Mouse (Mus musculus): ENCODE results near the gene Rhou.
"Not testable (repeated sequence)": the region's sequence is repeated elsewhere in the genome, so short reads cannot be mapped to it uniquely, and the experiment has no call there.

Gene Rhou

DNA sequence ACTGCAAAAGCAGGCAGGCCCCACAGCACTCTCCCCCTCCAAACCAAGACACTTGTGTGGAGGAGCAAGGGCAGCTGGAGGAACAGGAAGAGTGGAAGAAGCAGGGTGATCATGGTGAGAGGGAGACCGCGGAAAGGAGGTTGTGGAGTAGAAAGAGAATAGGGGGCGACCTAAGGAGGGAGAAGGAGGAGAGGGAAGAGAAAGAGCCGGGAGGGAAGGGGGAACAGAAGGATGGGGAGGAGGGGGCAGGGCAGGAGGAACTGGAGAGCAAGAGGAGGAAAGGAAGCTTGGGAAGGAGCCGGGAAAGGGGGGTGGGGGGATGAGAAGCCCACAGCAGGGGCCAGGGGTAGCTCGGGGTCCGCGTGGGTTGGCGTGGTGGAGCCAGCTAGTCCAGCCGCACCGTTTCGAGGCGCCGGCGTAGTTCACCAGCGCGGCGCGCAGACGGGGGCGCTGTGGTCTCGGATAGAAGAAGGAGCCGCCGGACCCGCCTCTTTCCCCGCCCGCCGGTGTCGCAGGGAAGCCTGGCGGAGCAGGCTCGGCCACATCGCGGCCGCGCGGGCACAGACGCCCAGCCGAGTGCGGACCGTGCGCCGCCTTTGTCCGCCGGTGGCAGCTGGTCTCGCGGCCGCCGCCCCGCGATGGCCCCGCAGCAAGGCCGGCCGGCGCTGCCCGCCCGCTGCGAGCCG is at the start of gene Rhou:
TSS of gene Rhou (plus strand) at position 622 of the 686 bp plus-strand sequence.
- peak; percentile 92 for DNase-seq (ENCODE audit: low read depth, low spot score)

DNA sequence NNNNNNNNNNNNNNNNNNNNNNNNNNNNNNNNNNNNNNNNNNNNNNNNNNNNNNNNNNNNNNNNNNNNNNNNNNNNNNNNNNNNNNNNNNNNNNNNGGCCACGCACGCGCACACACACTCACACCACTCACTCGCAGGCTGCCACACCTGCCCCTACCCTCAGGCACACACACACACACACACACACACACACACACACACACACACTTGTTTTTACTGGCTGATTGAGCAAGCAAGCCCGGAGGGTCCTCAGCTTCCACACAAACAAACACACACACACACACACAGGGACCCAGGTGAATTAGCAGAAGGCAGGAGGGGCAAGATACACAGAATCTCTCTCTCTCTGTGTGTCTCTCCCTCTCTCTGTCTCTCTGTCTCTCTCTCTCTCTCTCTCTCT is 41.1 kb upstream of the Rhou start:
- not testable (repeated sequence) for DNase-seq (ENCODE audit: low read depth, low spot score)

DNA sequence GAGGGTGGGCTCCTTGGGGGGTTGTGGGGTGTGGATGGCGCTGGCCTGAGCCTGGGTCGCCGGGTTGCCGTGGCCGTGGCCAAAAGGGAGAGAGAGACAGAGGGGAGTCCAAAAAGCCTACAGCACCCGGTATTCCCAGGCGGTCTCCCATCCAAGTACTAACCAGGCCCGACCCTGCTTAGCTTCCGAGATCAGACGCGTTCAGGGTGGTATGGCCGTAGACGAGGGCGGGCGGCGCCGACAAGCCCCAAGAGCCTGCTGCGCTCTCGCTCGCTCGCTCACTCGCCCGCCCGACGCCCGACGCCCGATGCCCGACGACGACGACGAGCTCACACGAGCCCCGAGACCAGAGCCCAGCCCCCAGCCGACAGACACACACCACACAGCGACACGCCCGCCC is 30.2 kb upstream of the Rhou start:
- not testable (repeated sequence) for DNase-seq (ENCODE audit: low read depth, low spot score)

DNA sequence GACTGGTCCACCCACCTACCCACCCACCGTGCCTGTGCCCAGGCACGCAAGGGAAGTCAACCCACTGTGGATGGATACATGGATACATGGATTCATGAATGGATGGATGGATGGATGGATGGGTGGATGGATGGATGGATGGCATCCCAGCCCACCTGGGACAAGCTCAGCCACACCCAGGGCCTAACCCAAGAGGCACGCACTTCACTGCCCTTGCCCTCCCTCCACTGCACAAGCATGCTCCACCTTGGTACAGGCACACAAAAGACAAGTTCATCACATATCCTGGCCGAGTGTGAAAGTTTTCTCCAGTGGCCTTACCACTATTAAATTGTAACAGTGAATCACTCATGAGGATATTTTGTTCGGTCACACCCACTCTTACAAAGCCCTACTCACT is 29.5 kb upstream of the Rhou start:
- DNase-seq (ENCODE audit: low read depth, low spot score): no peak

DNA sequence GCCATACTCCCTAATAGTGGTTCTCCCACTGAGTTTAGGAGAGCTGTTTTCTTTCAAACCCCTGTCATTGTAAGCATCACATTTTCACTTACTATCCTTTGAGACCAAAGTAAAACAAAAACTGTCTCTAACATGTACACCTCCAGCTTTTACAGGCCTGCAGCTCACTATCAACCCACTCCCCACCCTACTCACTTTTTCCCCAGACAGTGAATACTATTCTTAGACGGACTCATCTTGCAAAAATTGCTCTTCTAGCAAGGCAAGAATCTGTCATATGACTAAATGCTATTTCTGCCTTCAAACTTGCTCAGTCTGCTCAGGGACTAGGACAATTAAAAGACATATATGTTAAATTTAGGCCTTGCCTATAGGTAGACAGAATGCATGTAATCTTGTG is 29.0 kb upstream of the Rhou start:
- DNase-seq (ENCODE audit: low read depth, low spot score): no peak

DNA sequence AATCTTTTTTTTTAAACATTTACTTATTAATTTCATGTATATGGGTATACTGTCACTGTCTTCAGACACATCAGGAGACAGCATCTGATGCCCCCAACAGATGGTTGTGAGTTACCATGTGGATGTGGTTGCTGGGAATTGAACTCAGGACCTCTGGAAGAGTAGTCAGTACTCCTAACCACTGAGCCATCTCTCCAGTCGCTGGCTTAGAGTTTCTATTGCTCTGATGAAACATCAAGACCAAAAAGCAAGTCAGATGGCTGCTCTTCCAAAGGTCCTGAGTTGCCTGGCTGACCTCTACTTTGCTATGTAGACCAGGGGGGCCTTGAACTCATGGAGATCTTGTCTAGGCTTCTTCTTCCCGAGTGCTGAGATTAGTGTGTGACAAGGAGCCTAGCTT is 28.0 kb upstream of the Rhou start:
- DNase-seq (ENCODE audit: low read depth, low spot score): no peak

DNA sequence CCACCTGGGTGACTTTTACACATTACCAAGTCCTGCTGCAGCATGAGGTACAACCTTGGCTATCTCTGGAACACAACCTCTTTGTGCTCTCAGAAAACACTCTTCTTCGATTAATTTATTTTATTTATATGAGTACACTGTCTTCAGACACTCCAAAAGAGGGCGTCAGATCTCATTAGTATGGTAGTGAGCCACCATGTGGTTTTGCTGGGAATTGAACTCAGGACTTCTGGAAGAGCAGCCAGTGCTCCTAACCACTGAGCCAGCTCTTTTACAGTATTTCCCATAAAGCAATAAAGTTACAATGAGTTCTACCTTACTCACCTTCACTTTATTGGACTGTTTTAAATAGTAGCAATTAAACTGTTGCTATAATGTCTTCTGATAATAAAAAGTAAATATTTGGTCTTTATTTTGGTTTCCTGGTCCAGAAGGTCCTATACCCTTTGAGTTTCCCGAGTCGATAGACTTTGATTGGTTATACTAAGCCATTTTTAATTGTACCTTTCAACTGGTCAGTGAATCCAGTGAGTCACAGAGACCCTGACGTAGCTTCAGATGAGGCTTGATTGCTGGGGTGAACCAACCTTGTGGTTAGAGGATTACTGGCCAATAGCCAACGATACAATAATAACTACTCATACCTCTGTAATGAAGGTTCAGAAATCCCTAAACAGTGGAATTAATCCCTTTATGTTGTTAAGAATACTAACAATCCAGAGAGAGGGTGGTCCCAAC is 26.1 kb upstream of the Rhou start:
- DNase-seq (ENCODE audit: low read depth, low spot score): no peak

DNA sequence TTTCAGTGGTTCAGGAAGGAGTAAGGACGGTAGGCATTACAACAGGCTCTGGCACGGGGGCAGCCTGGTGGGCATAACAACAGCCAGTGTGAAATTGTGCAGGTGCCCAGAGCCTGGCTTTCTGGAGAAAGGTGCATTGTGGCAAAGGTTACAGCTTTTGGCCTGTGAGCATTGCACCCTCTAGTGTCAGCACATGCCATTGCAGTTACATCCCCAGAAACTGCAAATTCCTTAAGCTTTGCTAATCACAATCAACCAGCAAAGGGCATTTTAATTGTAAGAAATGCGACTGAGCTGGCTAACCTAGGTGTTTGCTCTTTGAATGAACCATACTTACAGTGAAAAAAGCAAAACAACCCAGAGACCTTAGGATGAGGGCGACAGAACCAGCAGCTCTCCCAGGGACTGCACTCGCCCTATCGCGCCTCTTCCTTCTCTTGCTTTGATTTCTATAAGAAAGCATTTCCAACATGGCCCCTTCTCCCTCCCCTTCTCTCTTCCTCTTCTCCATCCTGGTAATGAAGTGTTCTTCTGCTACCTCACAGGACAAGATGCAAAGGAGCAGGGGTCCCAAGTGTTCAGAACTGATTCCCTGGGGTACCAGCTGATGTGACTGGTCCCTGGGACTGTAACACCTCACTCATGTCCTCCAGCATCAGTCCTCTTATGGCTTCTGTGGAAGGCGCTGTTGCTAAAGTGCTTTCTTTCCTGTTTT is 25.3 kb upstream of the Rhou start:
- DNase-seq (ENCODE audit: low read depth, low spot score): peak; percentile 56

DNA sequence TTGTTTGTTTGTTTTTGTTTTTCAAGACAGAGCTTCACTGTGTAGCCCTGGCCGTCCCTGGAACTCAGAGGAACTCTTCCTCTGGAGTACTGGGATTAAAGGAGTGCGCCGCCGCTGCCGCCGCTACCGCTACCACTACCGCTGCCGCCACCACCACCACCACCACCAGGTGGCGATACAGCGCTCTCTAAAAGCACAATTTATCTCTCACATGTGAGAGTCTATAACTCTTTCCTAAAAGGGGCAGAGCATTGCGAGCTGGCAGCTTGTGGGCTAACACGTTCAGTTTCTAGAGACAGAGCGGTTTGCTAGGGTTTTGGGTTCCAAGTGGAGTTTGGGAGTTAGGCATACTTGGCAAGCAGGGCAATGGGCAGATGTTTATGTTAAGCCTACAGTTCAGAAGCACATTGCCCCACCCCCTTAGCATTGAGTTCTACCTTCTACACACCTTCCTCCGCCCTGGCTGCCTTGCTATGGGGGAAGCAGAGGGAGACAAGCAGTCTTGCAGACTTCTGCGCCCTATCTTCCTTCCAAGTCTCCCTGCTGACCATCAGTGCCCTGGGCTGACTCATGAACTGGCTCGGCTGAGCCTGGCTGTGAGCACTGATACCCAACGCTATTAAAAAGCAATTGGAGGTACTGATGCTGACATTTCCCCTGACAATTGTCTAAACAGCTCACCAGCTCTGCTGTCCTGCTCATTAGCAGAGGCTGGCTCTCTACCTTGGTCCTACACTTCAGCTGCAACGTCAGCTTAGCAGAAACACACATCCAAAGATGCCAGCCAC is 24.6 kb upstream of the Rhou start:
- peak; percentile 89 for DNase-seq (ENCODE audit: low read depth, low spot score)

DNA sequence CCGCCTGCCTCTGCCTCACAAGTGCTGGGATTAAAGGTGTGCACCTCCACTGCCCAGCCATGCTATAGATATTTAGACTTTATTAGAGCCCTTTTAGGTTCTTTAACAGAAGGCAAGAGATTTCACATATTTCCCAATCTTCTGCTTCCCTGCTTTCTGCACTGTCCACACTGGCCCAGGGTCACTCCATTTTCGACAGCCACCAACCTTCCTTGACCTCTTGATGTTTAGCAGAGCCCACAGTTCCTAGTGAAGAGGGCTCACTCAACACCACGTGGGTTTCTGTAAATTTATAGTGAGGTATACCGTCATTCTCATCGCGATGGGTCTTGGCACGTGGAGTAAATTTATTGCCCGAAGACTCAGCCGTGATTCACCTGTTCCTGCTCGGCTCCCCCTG is 23.7 kb upstream of the Rhou start:
- no peak for DNase-seq (ENCODE audit: low read depth, low spot score)

DNA sequence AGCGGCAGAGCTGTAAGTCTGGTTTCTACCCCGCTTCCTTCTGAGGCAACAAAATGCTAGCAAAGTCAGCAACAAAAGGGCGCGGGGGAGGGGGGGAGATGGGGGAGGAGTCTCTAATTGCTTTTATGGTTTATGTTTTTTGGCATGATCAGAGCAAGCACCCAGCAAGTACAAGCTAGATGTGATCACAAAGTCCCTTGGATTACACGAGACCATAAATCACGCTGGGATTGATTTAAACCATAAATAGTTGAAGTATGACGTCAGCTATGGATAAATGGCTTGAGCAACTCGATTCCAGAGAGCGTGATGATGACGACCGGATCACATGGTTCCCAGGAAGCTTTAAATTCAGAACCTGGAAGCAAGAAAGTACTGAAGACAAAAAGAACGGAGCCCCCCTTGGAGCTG is 22.9 kb upstream of the Rhou start:
- DNase-seq (ENCODE audit: low read depth, low spot score): peak; percentile 51

DNA sequence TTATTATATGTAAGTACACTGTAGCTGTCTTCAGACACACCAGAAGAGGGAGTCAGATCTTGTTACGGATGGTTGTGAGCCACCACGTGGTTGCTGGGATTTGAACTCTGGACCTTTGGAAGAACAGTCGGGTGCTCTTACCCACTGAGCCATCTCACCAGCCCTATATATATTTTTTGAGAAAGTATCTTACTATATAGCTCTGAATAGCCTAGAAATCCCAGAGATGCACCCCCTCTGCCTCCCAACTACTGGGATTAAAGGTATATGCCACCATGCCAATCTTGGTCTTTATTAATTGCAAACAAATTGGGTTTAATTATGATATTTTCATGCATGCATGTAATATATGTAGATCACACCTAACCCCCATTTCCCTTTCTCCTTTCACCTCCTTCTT is 22.0 kb upstream of the Rhou start:
- DNase-seq (ENCODE audit: low read depth, low spot score): not testable (repeated sequence)

DNA sequence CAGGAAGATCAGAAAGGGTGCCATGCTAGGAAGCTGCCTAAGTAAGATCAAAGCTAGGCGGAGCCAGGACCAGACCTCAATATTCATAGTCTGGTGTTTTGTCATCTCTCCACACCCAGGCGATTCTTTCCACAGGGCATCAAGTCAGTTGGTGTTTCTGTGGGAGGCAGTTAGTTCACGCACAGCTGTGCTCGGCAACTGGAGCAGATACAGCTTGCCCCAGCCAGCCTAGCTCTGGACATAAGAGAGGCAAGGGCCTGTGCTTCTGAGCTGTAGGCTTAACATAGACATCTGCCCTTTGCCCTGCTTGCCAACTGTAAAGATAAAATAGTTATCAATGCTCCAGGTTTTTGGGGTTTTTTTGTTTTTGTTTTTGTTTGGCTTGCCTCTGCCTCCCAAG is 21.5 kb upstream of the Rhou start:
- DNase-seq (ENCODE audit: low read depth, low spot score): no peak

DNA sequence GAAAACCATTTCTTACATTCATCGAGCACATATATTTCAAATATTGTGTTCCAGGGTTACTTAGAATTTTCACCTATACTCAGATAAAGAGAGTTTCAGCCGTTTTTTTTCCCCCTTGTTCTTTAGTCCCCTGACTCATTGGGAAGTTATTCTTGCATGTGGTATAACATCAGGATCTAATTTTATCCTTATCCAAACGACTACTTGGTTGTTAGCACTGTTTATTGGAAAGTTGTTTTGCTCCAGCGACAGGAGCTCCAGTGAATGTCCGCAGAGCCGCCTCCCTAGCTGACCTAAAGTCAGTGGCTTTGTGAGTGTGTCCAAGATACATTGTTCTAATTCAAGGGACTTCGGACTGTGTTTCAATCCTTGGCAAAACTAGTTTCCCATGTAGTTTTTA is 19.9 kb upstream of the Rhou start:
- no peak for DNase-seq (ENCODE audit: low read depth, low spot score)

DNA sequence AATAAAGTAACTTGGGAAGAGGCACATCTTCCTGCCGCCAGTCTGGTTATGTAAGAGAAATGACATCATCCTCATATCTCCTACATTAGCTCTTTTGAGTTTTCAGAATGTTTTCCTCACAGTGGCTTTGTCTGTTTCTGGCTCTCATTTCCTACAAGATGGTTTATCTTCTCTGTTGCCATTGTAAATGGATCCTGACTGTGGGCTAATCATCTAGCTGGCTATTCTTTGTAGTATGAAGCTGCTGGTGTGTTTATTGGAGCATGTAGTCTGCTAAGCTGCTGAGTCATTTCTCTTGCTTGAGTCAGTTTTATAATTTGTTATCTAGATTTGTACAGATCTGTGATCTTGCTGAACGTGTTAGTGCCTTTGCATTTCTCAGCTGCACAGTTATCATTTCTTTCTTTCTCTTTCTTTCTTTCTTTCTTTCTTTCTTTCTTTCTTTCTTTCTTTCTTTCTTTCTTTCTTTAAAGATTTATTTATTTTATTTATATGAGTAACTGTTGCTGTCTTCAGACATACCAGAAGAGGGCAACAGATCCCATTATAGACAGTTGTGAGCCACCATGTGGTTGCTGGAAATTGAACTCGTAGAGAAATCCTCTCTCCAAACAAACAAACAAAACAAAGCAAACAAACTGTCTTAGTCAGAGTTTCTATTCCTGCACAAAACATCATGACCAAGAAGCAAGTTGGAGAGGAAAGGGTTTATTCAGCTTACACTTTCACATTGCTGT is 19.2 kb upstream of the Rhou start:
- DNase-seq (ENCODE audit: low read depth, low spot score): no peak

DNA sequence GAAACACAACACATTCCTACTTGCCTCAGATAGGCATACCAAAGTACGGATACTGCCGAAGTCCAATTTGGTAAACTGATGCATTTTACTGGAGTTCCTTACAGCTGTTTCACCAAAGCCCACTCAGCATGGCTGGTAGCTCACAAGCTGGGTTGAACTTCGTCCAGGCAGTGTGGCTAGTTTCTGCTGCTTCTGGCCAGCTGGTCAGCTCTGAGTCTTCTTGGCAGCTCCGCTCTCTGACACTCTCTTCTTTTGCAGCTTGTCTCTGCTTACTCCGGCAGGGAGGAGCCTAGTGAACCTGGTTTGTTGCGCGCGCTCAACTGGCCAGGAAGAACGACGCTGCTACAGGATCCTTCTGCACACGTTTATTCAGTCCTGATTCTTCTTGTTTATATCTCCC is 18.1 kb upstream of the Rhou start:
- DNase-seq (ENCODE audit: low read depth, low spot score): no peak

DNA sequence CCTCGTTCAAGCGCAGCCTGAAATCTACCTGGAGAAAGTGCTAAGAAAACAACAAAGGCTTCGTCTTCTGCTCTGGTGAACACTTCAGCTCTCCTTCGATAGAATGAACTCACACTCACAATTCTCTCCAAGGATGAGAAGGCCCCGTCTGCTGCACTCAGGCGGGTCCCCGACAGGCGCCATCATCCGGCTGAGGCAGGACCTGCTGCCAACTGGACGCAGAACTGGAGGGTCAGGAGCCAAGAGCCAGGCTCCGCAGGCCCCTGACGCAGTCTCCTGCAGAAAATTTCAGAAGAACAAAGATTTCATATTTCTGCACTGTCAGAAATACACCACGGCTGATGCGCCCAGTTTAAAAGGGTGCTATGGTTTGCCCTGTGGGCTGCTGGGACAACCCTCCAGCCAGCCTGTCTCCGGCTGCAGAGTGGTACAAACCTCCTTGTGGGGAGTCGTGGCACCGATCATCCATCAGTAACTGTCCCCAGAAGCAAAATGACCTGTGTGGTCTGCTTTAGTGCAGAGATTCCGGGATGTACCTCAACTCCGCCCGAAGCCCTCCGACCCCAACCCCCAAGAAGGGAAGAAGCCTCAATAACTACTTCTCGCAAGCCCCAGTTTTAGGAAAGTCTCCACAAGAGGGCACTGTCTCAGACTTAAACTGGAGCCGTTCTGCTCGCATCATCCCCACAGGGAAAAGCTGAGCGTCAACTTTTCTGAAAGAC is 10.2 kb upstream of the Rhou start:
- DNase-seq (ENCODE audit: low read depth, low spot score): peak; percentile 81

DNA sequence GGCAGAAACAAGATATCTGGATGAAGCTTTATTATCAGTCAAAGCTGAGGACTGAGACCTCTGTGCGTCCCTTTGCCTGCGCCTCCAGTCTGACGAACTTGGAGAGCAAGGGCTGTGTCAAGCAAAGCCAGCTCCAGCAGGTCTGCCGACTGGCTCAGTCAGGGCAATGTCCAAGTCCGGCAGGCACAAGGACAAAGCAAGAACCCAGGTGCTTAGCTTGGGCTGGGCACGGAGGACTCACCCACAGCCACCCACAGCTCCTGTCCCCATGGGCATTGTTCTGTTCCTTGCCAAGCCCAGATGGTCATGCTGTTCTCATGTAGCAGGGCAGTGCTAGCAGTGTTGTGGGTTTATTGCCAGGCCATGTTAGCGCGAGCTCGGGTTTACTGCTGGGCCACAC is 8.5 kb upstream of the Rhou start:
- no peak for DNase-seq (ENCODE audit: low read depth, low spot score)

DNA sequence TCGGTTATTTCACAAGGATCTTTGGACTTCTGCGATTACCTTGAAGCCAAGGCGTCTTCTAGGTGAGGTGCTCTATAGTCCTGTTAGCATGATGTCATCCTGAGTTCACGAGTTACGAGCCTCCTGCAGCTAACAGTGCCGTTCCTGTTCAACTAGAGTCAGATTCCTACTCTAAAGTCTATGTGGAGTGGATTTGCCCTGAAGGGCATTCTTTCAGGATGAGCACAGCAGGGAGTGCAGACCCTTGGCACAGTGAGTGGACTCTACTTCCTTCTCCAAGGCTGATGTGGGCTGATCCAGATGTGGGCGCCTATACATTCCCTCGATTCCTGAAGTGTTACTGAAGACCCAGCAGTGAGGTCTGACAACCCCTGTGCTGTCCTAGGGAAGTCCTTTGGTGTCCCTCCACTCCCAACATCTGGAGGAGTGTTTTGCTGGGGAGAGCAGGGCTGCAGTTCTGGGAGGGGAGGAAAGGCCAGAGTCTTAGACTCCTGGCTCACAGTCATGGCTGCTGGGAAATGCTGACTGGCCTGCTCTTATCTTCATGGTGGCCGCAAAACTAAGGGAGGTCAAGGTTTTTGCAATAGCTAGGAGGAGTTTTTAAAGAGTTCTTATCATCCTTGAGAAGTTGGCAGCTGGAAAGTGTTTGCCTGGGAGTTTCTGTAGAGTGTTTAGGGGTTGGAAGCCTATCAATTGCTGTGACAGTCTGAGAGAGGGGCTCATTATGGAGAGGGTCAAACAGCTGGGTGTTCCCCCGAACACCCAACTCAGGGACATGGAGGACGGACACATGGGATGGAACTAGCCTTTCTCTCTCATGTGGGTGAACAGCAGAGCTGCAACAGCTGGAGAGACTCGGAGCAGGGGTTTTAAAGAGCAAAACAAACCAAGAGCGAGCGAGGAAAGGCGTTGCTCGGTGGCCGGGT is 5.2 kb upstream of the Rhou start:
- DNase-seq (ENCODE audit: low read depth, low spot score): no peak

DNA sequence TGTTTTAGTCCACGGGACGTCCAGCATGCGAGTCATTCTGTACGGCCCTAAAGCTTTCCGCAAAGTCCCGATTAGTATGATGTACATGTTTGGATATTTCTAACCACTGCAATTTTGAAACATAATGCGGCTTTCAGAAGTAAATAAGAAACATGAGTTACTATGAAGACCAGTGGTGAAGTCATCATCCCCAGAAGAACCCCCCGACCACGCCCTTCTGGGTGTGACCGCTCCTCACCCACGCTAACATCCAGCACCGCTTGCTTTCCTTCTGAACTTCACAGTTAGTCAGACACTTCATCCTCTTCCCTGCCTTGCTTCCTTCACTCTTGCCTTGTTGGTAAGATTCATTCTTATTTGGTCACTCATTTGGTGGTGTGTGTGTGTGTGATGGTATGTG is 4.2 kb upstream of the Rhou start:
- DNase-seq (ENCODE audit: low read depth, low spot score): no peak
